Mouse (Mus musculus): Measurements from ENCODE around the gene Gm1043. TPM values are rescaled to one million over a fixed set of nuclear protein-coding genes. Genes with fewer than 3 reads are reported as not detected.

Gm1043 gene
- 0.53 and 0.84 TPM in 2 replicates for polyA plus RNA-seq (2021; fragmentation: Nextera tagmentation)
- long read RNA-seq, experiment 1, partial matches to known transcripts = 1 of 2 reads
- long read RNA-seq, experiment 1, other reads (novel, unspliced or antisense) = 1 of 2 reads
- long read RNA-seq, experiment 2, partial matches to known transcripts = 4 of 12 reads
- long read RNA-seq, experiment 2, other reads (novel, unspliced or antisense) = 8 of 12 reads

DNA sequence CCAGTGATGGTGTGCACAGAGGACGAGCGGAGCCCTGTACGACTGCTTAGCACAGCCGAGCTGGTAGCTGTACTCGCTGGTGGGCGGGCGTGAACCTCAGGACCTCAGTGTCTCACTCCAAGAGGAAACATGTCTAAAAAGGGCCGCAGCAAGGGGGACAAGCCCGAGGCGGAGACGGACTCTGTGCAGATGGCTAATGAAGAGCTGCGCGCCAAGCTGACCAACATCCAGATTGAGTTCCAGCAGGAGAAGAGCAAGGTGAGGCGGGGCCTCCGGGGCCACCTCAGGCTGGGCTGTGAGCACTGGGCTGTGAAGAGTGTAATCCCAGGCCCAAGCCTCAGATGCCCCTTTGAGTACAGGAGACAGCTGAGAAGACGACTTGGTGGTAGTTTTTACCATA, at the start of gene Gm1043:
Gene Gm1043, plus strand, starts transcription at position 130 of the 400 bp plus-strand sequence.

GRCm38 (mm10) chr5:37241651-37242151, 156.5 kb downstream of the Gm1043 start, which contains the start of gene Crmp1:
Gene Crmp1 (plus strand): TSS chr5:37241940.

Other genes starting within 250 kb of the Gm1043 start
- gene Ppp2r2c, start 216.9 kb upstream of the Gm1043 start, polyA plus RNA-seq (2021; fragmentation: Nextera tagmentation) = 60.1 and 66.6 TPM in 2 replicates
- gene Wfs1, start 96.2 kb upstream of the Gm1043 start, polyA plus RNA-seq (2021; fragmentation: Nextera tagmentation) = 77.3 and 97.8 TPM in 2 replicates
- 152 and 177 TPM in 2 replicates for gene Crmp1, start 156.6 kb downstream of the Gm1043 start, polyA plus RNA-seq (2021; fragmentation: Nextera tagmentation)

All from layer of hippocampus, adult 6 months (tissue).